Mouse (Mus musculus) neural tube, embryonic 15.5 days (tissue): ENCODE data around the gene Carmil2. TPM values are rescaled to one million over a fixed set of nuclear protein-coding genes. Genes with fewer than 3 reads are reported as not detected.

Experiments
- ATAC-seq: fragments of 200-750 bp; cut with Nextera tagmentation; 2 replicates; pipeline ENCODE4 v1.8.0; 2017; ENCODE audit warnings: mild to moderate bottlenecking, moderate TSS enrichment, moderate library complexity; ENCODE audit not compliant: low FRiP score
- H3K27ac ChIP-seq: fragments of 300-500 bp; sonication (generic); replicated peaks from 2 replicates; pipeline ENCODE4 v1.5.1; 2015; ENCODE audit warnings: mild to moderate bottlenecking, inconsistent platforms
- H3K27me3 ChIP-seq: fragments of 300-500 bp; sonication (generic); replicated peaks from 2 replicates; pipeline ENCODE4 v1.6.1; 2015; ENCODE audit warnings: inconsistent platforms
- H3K36me3 ChIP-seq: fragments of 300-500 bp; sonication (generic); 2 replicates; pipeline ENCODE4 v1.6.1; 2015; ENCODE audit warnings: inconsistent platforms
- H3K4me1 ChIP-seq: fragments of 300-500 bp; sonication (generic); 2 replicates; pipeline ENCODE4 v1.6.1; 2015; ENCODE audit warnings: inconsistent platforms
- H3K4me2 ChIP-seq: fragments of 300-500 bp; sonication (generic); 2 replicates; pipeline ENCODE4 v1.6.1; 2015; ENCODE audit warnings: inconsistent platforms, mild to moderate bottlenecking, moderate library complexity
- H3K4me3 ChIP-seq: fragments of 300-500 bp; sonication (generic); replicated peaks from 2 replicates; pipeline ENCODE4 v1.5.1; 2015; ENCODE audit warnings: mild to moderate bottlenecking, inconsistent platforms
- H3K9ac ChIP-seq: fragments of 300-500 bp; sonication (generic); replicated peaks from 2 replicates; pipeline ENCODE4 v1.6.1; 2015; ENCODE audit warnings: mild to moderate bottlenecking, inconsistent platforms
- H3K9me3 ChIP-seq: fragments of 300-500 bp; sonication (generic); replicated peaks from 2 replicates; pipeline ENCODE4 v1.6.1; 2016; ENCODE audit warnings: inconsistent platforms
- WGBS: fragments of 180-500 bp; shearing (Covaris S2); methylation state at CpG from one replicate; pipeline ENCODE4 v1.1.7; 2015; ENCODE audit warnings: mixed read lengths; 5-methylcytosine and 5-hydroxymethylcytosine counted together
- polyA plus RNA-seq: library from polyadenylated mRNA; unstranded; fragments of >200 nt; fragmentation: Nextera tagmentation; extraction: Ambion mirVana; gene quantifications from 2 replicates; pipeline ENCODE4 v1.2.1, GENCODE M21; 2015

Carmil2 gene
- polyA plus RNA-seq, 1 experiment from 2014 or later: 28.5 TPM

DNA sequence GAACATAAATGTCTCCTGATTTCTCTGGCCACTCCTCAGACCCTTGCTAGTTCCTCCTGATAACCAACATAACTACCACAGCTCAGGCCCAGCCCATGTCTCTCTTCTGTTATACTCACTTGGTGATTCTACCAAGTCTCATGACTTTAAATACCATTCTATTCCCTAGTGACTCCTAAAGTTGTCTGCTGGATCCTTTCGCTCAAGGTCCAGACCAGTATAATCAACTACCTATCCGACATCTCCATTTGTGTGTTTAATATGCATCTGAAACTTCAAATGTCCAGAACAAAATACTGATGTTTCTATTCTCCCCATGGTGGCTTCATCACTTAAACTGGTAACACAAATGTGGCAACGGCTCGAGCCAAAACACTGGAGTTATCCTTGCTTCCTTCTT, 57.2 kb downstream of the Carmil2 start:
- Histone ChIP-seq H3K4me3 (no peak overlapping the region), H3K36me3 (peaks cover 3% of the 10 kb centered on the region; the same call in 1 of the 2 replicates), H3K9me3 (no peaks in the 10 kb centered on the region), H3K4me1 (peaks cover 8% of the 10 kb centered on the region; the same call in 1 of the 2 replicates), H3K27me3 (no peaks in the 10 kb centered on the region), H3K9ac (no peak overlapping the region), H3K27ac (no peak overlapping the region), H3K4me2 (no peak overlapping the region)
- no peak for ATAC-seq
- WGBS: 90% methylated on average over 4 of the region's 4 CpGs

Other genes with a start within 250 kb of the Carmil2 start
- 253 and 288 TPM in 2 replicates for gene Tppp3, start 214.7 kb upstream of the Carmil2 start, polyA plus RNA-seq
- 36.6 and 36.8 TPM in 2 replicates for gene Zdhhc1, start 189.4 kb upstream of the Carmil2 start, polyA plus RNA-seq
- 1.0 and 1.1 TPM in 2 replicates for gene Hsd11b2, start 167.5 kb upstream of the Carmil2 start, polyA plus RNA-seq
- gene Atp6v0d1, start 120.2 kb upstream of the Carmil2 start, polyA plus RNA-seq: 219 and 243 TPM in 2 replicates
- 34.0 and 37.4 TPM in 2 replicates for gene Ripor1, start 81.0 kb upstream of the Carmil2 start, polyA plus RNA-seq
- gene Ctcf, start 49.7 kb upstream of the Carmil2 start, polyA plus RNA-seq: 87.0 and 113 TPM in 2 replicates
- gene Agrp, start 48.9 kb upstream of the Carmil2 start, polyA plus RNA-seq: 1.2 and 1.9 TPM in 2 replicates
- gene Acd, start 14.8 kb downstream of the Carmil2 start, polyA plus RNA-seq: 81.1 and 89.4 TPM in 2 replicates
- gene Pard6a, start 14.9 kb downstream of the Carmil2 start, polyA plus RNA-seq: 47.9 and 59.6 TPM in 2 replicates
- 0.22 and 0.35 TPM in 2 replicates for gene 4933405L10Rik, start 21.4 kb downstream of the Carmil2 start, polyA plus RNA-seq
- 13.9 and 16.2 TPM in 2 replicates for gene Enkd1, start 21.9 kb downstream of the Carmil2 start, polyA plus RNA-seq
- 60.5 and 73.8 TPM in 2 replicates for gene Gfod2, start 72.4 kb downstream of the Carmil2 start, polyA plus RNA-seq
- 9.9 and 10.4 TPM in 2 replicates for gene Ranbp10, start 141.1 kb downstream of the Carmil2 start, polyA plus RNA-seq
- gene Tsnaxip1, start 141.5 kb downstream of the Carmil2 start, polyA plus RNA-seq: 0.28 and 0.47 TPM in 2 replicates
- gene Cenpt, start 167.0 kb downstream of the Carmil2 start, polyA plus RNA-seq: 47.5 and 49.3 TPM in 2 replicates
- 55.8 and 58.3 TPM in 2 replicates for gene Thap11, start 168.9 kb downstream of the Carmil2 start, polyA plus RNA-seq
- 145 and 174 TPM in 2 replicates for gene Nutf2, start 174.3 kb downstream of the Carmil2 start, polyA plus RNA-seq
- 45.3 and 46.5 TPM in 2 replicates for gene Edc4, start 194.6 kb downstream of the Carmil2 start, polyA plus RNA-seq
- gene Nrn1l, start 207.3 kb downstream of the Carmil2 start, polyA plus RNA-seq: 1.4 and 1.5 TPM in 2 replicates
- 9.3 and 14.9 TPM in 2 replicates for gene Pskh1, start 214.2 kb downstream of the Carmil2 start, polyA plus RNA-seq
- 3.2 and 3.5 TPM in 2 replicates for gene Ctrl, start 247.6 kb downstream of the Carmil2 start, polyA plus RNA-seq